Mouse (Mus musculus) left cerebral cortex, postnatal 14 days (tissue): ENCODE data around the gene Them4. TPM values are rescaled to one million over a fixed set of nuclear protein-coding genes. Genes with fewer than 3 reads are reported as not detected.
A peak's percentile ranks its signal among the peaks of the same experiment; 100 is the strongest.
"Not testable (repeated sequence)": the region's sequence is repeated elsewhere in the genome, so short reads cannot be mapped to it uniquely, and the experiment has no call there.

Experiments
- DNase-seq, 2 experiments: peaks; one replicate each; pipeline ENCODE4 v3.0.0; 2021 to 2022; ENCODE audit warnings: low spot score in 2 of 2, mixed read lengths in 1 of 2
- intact Hi-C: fragments of 180-260 bp; cut with DNase I; formaldehyde crosslinking; loops from one replicate; pipeline ENCODE4 v1.15.1; 2025
- long read RNA-seq, 2 experiments: library from polyadenylated mRNA; stranded (forward); transcript quantifications; one replicate each; pipeline ENCODE4 v2.0.0; 2021
- total RNA-seq, 2 experiments: library from RNA; stranded (reverse); gene quantifications; 2 replicates each; pipeline ENCODE4 v1.2.3; 2021

Them4 gene
- total RNA-seq = 10 to 100 TPM; 20.1 to 23.3 TPM
- long read RNA-seq, experiment 1, transcript Them4-201 (6 exons, 1,781 nt) = major isoform, 37 of 38 reads
- long read RNA-seq, experiment 1, partial matches to known transcripts = 0 of 38 reads
- long read RNA-seq, experiment 1, other reads (novel, unspliced or antisense) = 1 of 38 reads
- long read RNA-seq, experiment 2, transcript Them4-201 (6 exons, 1,781 nt) = major isoform, 18 of 19 reads
- long read RNA-seq, experiment 2, partial matches to known transcripts = 1 of 19 reads
- long read RNA-seq, experiment 2, other reads (novel, unspliced or antisense) = 0 of 19 reads

DNA sequence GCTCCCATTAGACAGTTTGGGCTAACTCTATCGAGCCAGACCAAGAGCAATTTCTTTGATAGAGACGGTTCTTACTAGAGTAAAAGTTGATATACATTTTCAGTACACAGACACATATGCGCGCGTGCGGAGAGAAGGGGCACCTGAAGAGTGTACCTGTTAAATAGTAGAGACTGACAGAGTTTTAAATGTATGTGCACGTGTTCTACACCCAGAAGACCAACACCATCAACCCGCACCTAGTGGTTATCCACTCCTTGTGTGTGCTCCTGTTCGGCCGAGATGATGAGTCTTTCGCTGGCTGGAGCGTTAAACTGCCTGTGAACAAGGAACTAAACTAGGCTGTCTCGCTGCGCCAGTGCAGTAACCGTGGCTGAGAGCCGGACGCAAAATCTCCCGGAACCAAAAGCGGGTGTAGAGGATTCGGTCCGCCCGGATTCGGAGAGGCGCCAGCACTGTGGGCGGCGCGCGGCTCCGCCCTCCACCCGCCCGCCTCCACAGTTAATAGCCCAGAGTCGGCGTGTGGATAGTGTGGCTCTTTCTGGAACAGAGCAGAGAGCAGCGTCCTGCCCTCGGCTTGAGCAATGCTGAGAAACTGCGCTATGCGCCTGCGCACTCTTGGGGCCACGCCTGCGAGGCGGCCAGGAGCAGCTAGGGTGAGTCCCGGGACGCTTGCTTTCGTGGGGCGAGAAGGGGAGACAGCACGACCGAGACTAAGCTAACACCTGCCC lies at the start of gene Them4:
Them4 (plus strand) TSS at position 457 of the 731 bp plus-strand sequence.
- intact Hi-C loops = no loop called here
- peak; percentile 87 to 91 for DNase-seq

DNA sequence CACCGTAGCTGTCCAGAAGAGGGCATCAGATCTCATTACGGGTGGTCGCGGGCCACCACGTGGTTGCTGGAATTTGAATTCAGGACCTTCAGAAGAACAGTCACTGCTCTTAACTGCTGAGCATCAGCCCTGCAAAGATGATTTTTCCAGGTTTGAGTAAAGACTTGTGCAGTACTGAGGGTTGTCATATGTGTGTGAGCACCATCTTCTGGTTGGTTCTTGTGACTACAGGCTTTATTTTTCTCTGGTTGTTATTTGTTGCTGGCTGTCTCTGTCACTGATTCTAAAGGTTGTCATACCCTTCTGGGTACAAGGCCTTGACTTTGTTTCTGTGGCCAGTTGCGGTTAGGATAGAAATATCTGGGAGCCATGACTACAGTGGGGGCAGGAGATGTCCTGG lies 49.3 kb upstream of the Them4 start:
- intact Hi-C loops = no loop called here
- peak; percentile 9 to 58 for DNase-seq

DNA sequence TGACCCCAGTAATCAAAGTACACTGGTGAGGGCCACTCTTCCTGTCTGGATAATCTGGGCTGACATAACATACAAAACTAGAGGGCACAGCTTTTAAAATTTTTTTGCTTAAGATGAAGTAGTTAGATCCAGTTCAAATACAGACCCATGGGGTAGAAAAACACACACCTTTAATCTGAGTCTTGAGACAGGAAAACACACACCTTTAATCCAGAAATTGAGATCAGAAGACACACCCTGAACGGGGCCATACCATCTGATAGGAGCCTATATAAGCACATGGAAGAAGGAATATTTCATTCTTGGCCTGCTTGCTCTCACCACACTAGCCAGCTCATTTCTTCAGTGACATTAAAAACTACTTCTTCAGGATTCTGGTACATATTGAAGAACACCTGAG lies 46.2 kb upstream of the Them4 start, which contains the start of gene Gm4778:
Gm4778 (plus strand) TSS at position 301 of the 400 bp plus-strand sequence.
- intact Hi-C loops, DNase-seq: not testable (repeated sequence)

DNA sequence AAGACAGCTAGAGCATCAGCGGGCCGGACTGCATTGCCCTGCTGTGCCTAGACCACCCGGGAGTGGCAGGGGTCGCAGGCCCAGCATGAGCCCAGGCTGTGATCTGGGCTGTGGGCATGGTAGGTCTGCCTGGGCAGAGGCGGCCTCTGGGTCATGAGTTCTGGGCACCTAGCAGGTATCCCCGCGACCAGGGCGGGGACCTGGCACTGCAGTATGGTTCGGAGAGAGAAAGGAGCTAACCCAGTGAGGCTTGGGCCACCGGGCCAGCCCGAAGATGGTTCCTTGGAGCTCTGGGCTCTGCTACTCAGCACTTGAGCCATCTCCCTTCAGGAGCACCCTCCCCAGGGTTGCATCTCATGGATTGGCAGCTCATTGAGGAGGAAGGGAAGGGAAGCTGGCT lies 33.9 kb upstream of the Them4 start:
- no peak for DNase-seq
- intact Hi-C loops = no loop called here

DNA sequence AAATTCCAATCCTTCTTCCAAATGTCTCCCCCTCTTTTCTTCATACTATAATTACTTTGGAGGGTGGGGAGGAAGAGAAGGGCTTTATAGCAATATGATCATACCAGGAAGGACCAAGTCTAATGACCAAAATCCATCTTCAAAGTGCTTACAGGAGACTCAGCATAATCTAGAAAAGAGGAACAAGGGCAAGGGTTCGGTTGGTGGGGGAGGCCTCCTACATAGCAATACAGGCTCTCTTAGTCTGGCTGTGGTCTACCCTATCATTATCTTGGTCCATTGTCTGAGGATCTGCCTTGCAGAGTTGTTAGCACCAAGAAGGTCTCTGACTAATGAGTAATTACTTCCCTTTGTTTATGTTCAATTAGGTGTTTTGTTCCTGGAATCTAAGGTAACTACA lies 4.4 kb upstream of the Them4 start:
- no peak for DNase-seq
- intact Hi-C loops = no loop called here

DNA sequence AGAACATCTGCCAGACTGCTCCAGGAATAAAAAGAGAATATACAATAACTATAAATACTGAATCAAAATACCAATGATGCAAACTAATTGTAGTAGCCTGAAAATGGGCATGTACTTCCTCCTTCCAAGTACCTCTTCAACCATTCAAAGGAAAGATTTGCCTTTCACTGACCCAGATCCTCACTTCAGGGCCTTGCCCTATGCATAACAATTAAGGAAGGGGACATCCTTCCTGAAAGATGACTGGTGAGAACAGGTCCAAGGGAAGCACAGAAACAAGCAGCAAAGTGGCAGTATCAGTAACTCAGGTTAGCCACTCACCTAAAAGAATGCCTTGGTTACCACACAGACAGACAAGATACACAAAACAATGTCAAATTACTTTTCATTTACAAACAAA lies 2.9 kb upstream of the Them4 start:
- DNase-seq = no peak
- intact Hi-C loops = no loop called here

DNA sequence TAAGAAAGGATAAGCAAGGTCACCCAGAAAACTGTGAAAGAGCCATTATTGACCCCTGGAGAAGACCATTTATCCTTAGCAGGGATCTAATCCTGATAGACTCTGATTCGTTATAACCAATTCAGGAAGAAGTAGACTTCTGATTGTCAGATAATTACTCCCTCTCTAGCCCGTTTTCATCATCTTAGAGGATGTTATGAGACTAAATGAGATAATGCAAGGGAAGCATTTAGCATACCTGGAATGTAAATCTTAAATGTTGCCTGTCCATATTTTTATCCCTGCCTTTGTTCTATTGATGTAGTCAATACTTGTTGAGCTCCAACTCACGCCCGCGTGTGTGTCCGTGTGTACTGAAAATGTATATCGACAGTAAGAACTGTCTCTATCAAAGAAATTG lies 602 bp downstream of the Them4 start:
- intact Hi-C loops = no loop called here
- no peak for DNase-seq

DNA sequence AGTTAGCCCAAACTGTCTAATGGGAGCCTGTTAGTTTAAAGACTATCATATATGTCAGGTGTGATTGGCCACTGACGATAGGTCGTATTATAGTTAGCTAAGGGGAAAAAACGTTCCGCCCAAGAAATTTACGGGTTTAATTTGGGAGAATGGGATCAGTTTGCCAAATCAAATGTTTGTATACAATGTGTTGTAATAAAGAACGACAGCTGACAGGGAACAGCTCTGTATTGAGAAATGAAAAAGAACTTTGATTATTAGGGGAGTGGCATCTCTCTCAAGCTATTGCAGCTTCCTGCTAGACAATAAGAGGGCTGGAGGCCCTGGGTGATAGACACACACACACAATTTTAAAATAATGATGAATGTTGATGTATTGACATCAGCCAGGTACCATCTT lies 1.0 kb downstream of the Them4 start:
- intact Hi-C loops = no loop called here
- DNase-seq = no peak

DNA sequence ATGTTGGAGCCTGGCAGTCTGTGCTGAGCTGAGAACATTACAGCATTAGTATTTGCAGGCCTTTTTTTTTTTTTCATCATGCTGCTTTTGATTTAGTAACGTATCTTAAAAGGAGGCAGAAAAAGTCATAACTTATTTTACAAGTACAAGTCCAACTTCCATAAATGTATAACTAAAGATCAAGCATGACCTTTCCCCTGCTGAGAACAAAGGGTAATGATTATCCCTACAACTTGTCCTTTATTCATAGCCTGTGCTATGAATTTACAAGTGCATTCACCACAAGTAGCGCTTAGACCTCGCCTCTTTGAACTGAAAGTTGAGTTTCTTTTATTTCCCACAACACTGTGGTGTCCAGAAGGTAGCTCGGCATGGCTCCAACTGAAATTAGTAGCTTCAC lies 1.5 kb downstream of the Them4 start:
- intact Hi-C loops = no loop called here
- no peak for DNase-seq

DNA sequence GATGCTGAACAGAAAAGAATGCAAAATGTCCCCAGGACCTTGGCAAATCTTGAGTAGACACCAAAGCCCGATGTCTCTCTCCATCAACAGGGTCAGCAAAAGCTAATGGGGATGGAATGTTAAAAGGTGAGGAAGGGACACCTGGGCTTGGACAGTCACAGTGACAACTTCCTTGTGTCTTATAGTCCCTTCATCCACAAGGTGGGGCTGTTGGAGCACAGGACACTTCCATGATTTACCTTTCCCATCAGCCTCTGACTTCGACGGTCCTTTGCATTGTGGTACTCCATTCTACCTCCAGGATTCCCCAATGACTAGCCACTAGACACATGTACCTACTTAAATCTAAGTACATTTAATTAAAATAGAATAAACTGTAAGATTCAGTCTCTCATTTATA lies 18.8 kb downstream of the Them4 start:
- intact Hi-C loops = no loop called here
- DNase-seq = no peak

DNA sequence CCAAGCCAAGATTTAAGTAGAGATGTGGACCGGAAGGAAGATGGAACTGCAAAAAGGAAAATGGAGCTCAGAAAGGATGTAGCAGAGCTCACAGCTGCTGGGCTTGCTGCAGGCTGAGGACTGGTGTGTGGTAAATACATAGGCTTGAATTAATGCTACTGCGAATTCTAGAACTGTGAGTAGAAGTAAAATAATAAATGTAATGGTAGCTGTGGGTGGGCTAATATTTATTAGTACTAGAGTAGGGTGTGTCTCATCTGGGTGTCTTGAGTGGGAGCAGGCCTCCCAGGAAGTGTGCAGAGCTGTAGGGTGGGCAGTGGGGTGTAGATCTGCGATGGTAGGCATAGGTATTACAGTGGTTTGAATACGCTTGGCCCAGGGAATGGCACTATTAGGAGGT lies 24.6 kb downstream of the Them4 start:
- intact Hi-C loops = no loop called here
- DNase-seq = no peak

DNA sequence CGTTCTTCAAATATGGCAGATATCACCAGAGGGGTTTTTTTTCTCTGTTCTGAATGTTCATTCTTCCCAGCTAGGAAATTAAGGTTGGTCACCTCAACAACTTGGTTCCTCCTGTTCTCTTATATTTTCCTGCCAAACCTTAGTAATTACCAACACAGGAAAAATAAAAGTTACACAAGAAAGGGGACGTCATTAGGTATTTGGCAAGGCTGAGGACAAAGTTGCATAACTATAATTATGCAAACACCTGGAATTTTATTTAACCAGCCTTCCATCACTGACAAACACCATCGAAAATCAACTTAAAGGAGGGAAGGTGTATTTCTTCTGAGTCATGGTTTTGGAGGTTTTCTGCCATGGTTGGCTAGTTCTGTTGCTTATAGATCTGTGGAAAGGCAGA lies 28.6 kb downstream of the Them4 start:
- intact Hi-C loops = no loop called here
- DNase-seq = no peak

DNA sequence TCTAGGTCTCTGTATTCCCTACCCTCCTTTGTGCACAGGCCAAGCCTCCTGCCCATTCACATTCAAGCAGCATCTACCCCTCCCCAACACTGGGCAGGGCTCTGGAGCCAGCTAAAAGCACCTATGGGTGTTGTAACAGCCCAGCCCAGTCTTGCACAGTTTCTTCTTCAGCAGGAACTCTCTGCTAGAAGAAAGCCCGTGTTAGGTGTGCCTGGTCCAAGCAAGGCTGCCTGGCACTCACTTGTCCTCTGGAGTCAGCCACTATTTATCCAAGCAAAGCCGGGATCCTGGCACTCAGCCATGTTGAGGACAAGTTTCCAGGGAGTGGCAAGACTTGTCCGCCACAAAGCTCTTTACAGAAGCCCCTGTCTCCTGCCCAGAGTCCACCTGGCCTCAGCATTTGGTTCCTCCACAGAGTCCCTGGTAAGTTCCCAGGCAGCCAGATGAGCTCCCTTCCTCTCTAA lies 32.1 kb downstream of the Them4 start, which contains the start of gene Them5:
Them5 (plus strand) TSS at position 141 of the 464 bp plus-strand sequence.
- intact Hi-C loops = no loop called here
- DNase-seq = no peak

DNA sequence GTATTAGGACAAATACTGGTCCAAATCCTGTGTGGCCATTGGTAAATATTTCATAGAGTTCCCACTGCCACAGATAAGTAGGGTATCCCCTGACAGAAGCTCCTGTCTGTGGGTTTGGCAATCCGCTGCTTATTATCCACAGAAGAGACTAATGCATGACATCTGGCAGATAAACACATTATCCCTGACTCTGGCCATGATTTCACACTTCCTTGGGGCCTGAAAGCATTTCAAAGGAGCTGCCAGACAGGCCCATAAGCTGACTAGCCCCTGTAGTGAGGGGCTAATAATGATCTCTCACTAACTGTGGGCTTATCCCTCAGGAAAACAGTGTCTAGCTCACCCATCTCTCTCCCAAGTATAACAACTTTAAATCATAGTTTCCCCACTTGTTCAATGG lies 32.7 kb downstream of the Them4 start:
- DNase-seq = no peak
- intact Hi-C loops = no loop called here

DNA sequence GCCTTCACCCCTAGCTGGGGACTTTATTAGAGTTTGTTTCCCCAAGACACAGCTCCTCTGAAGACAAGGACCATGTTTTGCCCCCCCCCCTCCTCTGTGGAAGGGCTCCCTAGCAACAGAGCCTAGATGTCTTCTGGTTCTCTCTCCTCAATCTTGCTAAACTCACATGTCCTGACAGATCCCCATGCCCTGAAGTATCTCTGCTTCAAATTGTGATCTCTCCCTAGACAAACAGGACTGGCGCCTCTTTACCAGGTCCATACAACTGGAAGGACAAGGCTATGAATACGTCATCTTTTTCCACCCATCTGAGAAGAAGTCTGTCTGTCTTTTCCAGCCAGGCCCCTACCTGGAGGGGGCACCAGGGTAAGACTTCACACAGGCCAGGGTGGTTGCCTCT lies 34.3 kb downstream of the Them4 start:
- no peak for DNase-seq
- intact Hi-C loops = no loop called here

DNA sequence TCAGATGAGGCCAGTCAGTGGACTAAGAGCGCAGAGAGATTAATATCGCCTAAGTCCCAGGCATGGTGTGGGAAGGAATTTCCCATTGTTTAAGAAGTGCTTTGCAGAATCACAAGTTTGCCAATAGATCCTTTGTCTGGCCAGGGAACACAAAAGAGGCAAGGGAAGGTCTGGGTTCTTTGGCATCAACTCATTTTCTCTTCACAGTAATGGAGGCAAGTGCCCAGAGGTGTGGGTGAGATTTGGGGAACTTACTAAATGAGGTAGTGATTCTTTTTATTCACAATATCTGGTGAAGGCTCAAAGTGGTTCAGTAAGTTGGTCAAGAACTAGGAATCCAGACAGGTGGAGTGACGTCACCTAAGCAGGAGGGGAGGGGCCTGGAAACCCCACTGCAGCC lies 35.0 kb downstream of the Them4 start:
- intact Hi-C loops = no loop called here
- no peak for DNase-seq

DNA sequence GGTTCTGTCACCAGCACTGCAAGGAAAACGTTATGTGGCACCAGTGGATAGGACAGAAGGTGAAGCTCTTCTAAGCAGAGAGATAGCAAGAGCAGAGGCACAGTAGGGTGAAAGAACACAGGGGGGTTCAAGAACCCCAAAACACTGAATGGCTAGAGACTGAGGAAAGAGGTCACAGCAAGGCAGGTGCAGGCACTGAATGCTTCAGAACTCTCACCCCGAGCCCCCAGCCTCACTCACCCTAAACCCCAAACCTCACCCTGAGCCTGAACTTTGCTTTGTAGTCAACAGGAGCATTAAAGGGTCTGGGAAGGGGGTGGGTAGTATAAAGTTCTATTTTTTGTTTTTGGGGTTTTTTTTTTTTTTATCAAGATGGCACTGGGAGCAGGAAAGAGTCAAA lies 38.3 kb downstream of the Them4 start:
- no peak for DNase-seq
- intact Hi-C loops = no loop called here

DNA sequence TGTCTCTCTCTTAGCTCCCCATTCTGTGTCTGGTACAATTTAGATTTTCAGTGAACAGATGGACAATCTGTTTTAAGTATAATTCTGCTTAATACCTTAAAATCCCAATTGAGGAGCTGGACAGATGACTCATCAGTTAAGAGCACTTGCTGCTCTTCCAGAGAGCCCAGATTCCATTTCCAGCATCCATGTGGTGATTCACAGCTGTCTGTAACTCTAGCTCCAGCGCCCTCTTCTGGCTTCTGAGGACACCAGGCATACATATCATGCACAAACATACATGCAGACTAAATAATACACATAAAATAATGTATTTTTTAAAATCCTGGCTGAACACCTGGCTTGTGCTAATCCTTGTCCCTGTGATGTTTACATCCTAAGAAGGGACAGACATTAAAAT lies 50.9 kb downstream of the Them4 start:
- intact Hi-C loops = no loop called here
- DNase-seq = peak; percentile 40 to 57

DNA sequence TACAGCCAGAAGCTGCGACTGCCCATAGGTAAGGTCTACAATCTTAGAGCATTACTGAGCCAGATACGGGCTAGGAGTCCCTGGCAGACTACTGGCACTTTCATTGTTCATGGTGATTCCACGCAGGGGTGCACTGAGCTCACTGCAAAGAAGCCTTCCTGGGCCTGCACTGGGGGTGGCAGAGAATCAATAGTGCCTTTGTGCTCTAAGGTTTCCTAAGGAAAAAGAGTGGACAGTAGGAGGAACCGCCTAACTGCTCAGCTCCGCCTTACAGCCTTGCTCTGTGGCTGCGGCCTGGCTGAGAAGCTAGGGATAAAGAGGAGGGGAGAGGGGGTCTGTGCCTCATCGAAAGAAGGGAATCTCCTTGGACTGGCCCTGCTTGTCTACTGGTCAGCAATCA lies 52.2 kb downstream of the Them4 start, which contains the start of gene C2cd4d:
C2cd4d (plus strand) TSS at position 301 of the 400 bp plus-strand sequence.
- no peak for DNase-seq
- intact Hi-C loops = no loop called here

DNA sequence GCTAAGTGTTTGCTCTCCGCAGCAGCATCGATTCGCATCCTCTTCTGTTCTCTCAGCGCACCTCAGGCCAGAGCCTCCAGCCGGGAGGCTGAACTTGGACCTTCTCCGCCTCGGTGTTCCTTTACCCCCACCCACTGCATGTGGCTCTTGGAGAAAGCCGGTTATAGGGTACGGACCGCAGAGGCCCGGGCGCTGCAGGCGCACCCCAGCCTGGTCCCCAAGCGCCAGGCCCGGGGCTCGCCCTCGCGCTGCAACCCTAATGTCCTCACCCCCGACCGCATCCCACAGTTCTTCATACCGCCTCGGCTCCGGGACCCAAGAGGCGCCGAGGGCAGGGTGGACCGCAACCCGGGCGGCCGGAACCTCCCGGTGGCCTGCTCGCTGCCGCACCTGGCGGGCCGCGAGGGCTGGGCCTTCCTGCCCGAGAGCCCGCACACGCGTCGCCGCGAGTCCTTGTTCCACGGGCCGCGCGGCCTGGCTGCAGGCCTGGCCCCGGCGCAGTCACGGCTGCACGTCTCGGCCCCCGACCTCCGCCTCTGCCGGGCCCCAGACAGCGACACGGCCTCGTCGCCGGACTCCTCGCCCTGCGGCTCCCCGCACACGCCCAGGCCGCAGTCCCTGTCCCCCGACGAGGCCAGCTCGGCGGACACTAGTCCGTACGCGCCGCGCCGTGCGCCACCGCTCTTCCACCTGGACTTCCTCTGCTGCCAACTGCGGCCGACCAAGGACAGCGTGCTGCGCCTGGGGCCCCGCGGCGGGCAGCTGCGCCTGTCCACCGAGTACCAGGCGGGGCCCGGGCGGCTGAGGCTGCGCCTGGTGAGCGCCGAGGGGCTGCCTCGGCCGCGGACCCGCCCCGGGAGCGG lies 53.6 kb downstream of the Them4 start:
- DNase-seq = peak in 1 of 2 experiments; percentile 27
- intact Hi-C loops = no loop called here
